Mouse (Mus musculus): ENCODE data around the gene Slc25a43. TPM values are rescaled to one million over a fixed set of nuclear protein-coding genes. Genes with fewer than 3 reads are reported as not detected.

Slc25a43 gene
- polyA plus RNA-seq, 1 experiment from 2014 or later: 1.2 TPM

DNA sequence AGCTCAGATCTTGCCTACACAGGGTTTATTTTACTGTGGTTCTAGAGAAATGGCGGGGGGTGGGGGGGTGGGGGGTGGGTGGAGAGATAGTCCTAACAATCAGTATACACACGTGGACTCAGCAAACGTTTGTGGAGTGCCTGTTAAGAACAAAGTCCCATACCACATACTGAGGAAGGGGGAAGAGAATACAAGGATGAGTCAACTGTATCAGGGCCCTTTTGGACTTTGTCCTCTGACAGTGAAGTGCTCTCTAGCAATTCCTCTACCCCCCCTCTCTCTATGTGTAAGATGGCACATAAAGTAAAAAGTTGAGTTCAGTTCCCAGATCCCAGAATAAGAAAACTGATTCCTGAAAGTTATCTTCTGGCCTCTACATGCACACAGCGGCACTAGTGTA, 76.1 kb downstream of the Slc25a43 start:
- Histone ChIP-seq H3K36me3 (ENCODE audit: control insufficient read depth, insufficient read depth, low read length) (no peaks in the 10 kb centered on the region), H3K9me3 (ENCODE audit: control insufficient read depth, low read length) (no peaks in the 10 kb centered on the region), H3K27me3 (ENCODE audit: control insufficient read depth, insufficient read depth, low read length) (no peaks in the 10 kb centered on the region), H3K4me3 (ENCODE audit: low read depth, low read length) (no peak overlapping the region), H3K4me2 (ENCODE audit: low read depth, severe bottlenecking) (no peak overlapping the region), H3K4me1 (ENCODE audit: control insufficient read depth, insufficient read depth, low read length) (0 out of 2 replicates have a peak, but pooled peaks cover 2% of the 10 kb centered on the region), H3K27ac (replicated peaks; ENCODE audit: low read depth, low read length) (no peak overlapping the region), H3K9ac (ENCODE audit: low read length) (no peak overlapping the region)
- no peak for DNase-seq (ENCODE audit: low spot score)
- ATAC-seq (ENCODE audit: insufficient number of reproducible peaks, low FRiP score, low TSS enrichment, low read depth): no peak
- WGBS: 77% methylated on average over 4 of the region's 4 CpGs

DNA sequence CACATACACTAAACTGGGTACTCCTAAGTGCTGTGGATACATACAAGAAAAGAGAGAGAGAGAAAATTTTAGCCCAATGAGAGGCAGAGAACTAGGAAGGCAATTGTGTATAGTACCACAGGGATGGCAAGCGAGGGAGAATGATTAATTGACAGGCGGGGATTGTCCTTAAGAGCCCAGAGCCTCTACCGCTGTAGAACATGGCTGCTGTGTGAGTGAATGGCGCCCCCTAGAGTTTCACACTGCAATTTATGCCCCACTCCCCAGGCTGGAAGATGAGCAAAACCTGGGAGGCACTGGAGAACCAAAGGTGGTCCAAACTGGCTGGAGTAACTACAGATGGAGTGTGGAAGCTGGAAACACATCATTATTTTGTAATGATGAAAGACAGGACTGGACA, 76.7 kb downstream of the Slc25a43 start:
- ATAC-seq (ENCODE audit: insufficient number of reproducible peaks, low FRiP score, low TSS enrichment, low read depth): no peak
- DNase-seq (ENCODE audit: low spot score): peak; percentile 56
- 26% methylated on average over 4 of the region's 4 CpGs for WGBS

DNA sequence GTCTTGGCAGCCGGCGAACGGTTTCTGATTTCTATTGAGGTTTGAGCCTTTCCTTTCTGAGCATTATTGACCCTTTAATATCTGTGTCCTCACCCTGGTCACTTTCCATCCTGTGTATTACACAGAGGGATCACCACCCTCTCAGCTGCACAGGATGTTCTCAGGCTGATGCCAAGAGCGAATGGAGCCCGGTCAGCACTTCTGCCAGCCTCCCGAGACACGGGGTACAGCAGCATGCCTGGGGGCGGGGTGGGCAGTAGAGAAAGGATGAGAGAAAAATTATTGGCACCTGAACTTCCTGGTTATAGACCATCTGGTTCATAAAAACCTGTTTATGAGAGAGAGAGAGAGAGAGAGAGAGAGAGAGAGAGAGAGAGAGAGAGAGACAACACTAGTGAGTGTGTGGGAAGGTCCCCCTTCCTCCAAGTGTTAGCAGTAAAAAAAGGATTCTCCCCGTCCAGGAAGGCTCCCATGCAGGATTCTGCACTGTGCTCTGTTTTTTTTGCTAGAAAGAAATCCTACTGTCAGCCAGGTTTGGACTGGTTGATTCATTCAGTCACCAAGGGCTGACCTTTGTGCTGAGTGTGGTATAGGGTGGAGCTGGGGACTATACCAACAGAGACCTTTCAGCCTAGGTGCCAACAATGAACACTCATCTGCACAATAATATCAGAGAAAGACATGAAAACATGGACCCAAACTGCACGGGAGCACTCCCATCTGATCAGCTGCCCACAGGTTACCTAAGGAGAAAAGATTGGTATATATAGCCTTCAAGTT, 80.7 kb downstream of the Slc25a43 start:
- no peak for ATAC-seq (ENCODE audit: insufficient number of reproducible peaks, low FRiP score, low TSS enrichment, low read depth)
- WGBS: 82% methylated on average over 10 of the region's 10 CpGs
- no peak overlapping the region for H3K4me2 ChIP-seq (ENCODE audit: low read depth, severe bottlenecking)
- no peaks in the 10 kb centered on the region for H3K36me3 ChIP-seq (ENCODE audit: control insufficient read depth, insufficient read depth, low read length)
- H3K27me3 ChIP-seq (ENCODE audit: control insufficient read depth, insufficient read depth, low read length): no peaks in the 10 kb centered on the region
- no peak for DNase-seq (ENCODE audit: low spot score)
- no peaks in the 10 kb centered on the region for H3K9me3 ChIP-seq (ENCODE audit: control insufficient read depth, low read length)
- no peaks in the 10 kb centered on the region for H3K4me1 ChIP-seq (ENCODE audit: control insufficient read depth, insufficient read depth, low read length)
- no peak overlapping the region for H3K27ac ChIP-seq (replicated peaks; ENCODE audit: low read depth, low read length)
- no peak overlapping the region for H3K4me3 ChIP-seq (ENCODE audit: low read depth, low read length)
- no peak overlapping the region for H3K9ac ChIP-seq (ENCODE audit: low read length)

More for the DNA sequence above, 76.7 kb downstream of the Slc25a43 start:
- Histone ChIP-seq H3K36me3 (ENCODE audit: control insufficient read depth, insufficient read depth, low read length) (no peaks in the 10 kb centered on the region), H3K27ac (replicated peaks; ENCODE audit: low read depth, low read length) (no peak overlapping the region), H3K4me1 (ENCODE audit: control insufficient read depth, insufficient read depth, low read length) (0 out of 2 replicates have a peak, but pooled peaks cover 2% of the 10 kb centered on the region), H3K27me3 (ENCODE audit: control insufficient read depth, insufficient read depth, low read length) (no peaks in the 10 kb centered on the region), H3K4me2 (ENCODE audit: low read depth, severe bottlenecking) (no peak overlapping the region), H3K9me3 (ENCODE audit: control insufficient read depth, low read length) (no peaks in the 10 kb centered on the region), H3K4me3 (ENCODE audit: low read depth, low read length) (no peak overlapping the region), H3K9ac (ENCODE audit: low read length) (no peak overlapping the region)

DNA sequence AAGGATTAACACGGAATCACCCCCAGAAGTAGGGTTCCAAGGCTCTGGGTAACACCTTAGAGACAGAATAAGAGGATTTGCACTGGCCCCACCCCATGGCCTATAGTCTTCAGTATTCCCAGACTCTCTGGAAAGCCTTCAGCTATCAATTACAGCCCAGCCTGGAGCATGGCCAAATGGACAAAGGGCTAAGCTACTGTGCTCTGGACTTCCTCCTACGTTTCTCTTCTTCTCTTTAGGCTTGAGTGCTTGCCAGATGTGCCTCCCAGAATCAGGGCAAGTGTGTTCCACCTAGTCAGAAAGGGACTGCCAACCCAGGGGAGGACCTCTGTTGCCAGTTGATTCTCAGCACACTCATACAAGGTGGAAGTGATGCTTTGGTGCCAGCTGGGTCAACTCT, 81.6 kb downstream of the Slc25a43 start:
- Histone ChIP-seq H3K4me3 (ENCODE audit: low read depth, low read length) (no peak overlapping the region), H3K4me2 (ENCODE audit: low read depth, severe bottlenecking) (no peak overlapping the region), H3K4me1 (ENCODE audit: control insufficient read depth, insufficient read depth, low read length) (no peaks in the 10 kb centered on the region), H3K27me3 (ENCODE audit: control insufficient read depth, insufficient read depth, low read length) (no peaks in the 10 kb centered on the region), H3K27ac (replicated peaks; ENCODE audit: low read depth, low read length) (no peak overlapping the region), H3K36me3 (ENCODE audit: control insufficient read depth, insufficient read depth, low read length) (no peaks in the 10 kb centered on the region), H3K9me3 (ENCODE audit: control insufficient read depth, low read length) (no peaks in the 10 kb centered on the region), H3K9ac (ENCODE audit: low read length) (no peak overlapping the region)
- ATAC-seq (ENCODE audit: insufficient number of reproducible peaks, low FRiP score, low TSS enrichment, low read depth): no peak
- DNase-seq (ENCODE audit: low spot score): no peak
- WGBS: 67% methylated on average over 2 of the region's 2 CpGs

Other genes starting within 250 kb of the Slc25a43 start
- 374 and 384 TPM in 2 replicates for gene Pgrmc1, start 145.5 kb upstream of the Slc25a43 start, polyA plus RNA-seq (2014; fragmentation: Nextera tagmentation; extraction: Ambion mirVana)
- 2.2 and 2.6 TPM in 2 replicates for gene Akap17b, start 98.3 kb upstream of the Slc25a43 start, polyA plus RNA-seq (2014; fragmentation: Nextera tagmentation; extraction: Ambion mirVana)
- 626 and 628 TPM in 2 replicates for gene Slc25a5, start 52.0 kb downstream of the Slc25a43 start, polyA plus RNA-seq (2014; fragmentation: Nextera tagmentation; extraction: Ambion mirVana)
- 124 and 129 TPM in 2 replicates for gene Ube2a, start 130.2 kb downstream of the Slc25a43 start, polyA plus RNA-seq (2014; fragmentation: Nextera tagmentation; extraction: Ambion mirVana)
- 36.0 and 41.8 TPM in 2 replicates for gene C330007P06Rik, start 130.5 kb downstream of the Slc25a43 start, polyA plus RNA-seq (2014; fragmentation: Nextera tagmentation; extraction: Ambion mirVana)
- 2.6 and 2.9 TPM in 2 replicates for gene Nkrf, start 159.2 kb downstream of the Slc25a43 start, polyA plus RNA-seq (2014; fragmentation: Nextera tagmentation; extraction: Ambion mirVana)
- gene Sept6, start 248.1 kb downstream of the Slc25a43 start, polyA plus RNA-seq (2014; fragmentation: Nextera tagmentation; extraction: Ambion mirVana): 89.0 and 99.0 TPM in 2 replicates